In the genomic region with DNA sequence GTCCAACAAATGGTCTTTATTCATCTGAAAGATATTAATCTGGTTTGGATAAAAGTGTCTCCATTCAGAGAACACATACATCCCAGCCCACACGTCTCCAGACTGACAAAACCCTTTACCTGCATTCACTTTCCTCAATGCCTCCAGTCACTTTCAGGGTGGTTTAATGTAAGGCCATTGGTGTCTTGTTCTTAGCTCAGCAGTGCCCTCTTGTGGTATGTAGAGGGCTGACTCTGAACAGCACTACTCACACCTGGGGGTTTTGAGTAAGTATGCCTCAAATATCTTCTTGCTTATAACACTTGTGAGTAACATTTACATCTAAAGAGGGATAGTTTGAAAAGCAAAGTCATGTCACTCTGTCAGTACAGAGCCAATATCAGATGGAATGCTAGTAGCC, we compare ENCODE assay signal across 8 mouse cellular contexts.
DNase-seq lines count a peak whose midpoint lies in the region; ATAC-seq lines count a peak whose summit lies in the region.

No protein-coding gene starts in this region.

- no peaks in the 10 kb centered on the region for H3K9me3 ChIP-seq in hindbrain, embryonic 11.5 days (ENCODE audit: control insufficient read depth, low read length)
- no peaks in the 10 kb centered on the region for H3K9me3 ChIP-seq in hindbrain, embryonic 16.5 days (ENCODE audit: control insufficient read depth, low read length)
- H3K9me3 ChIP-seq in hindbrain, embryonic 15.5 days = no peaks in the 10 kb centered on the region

- no peak for ATAC-seq in hindbrain, embryonic 11.5 days (ENCODE audit: low FRiP score)
- ATAC-seq in hindbrain, embryonic 16.5 days = no peak
- peak; percentile 59; the same call in 1 of the 2 replicates for ATAC-seq in hindbrain, embryonic 15.5 days (ENCODE audit: low FRiP score, low read depth)

- H3K9ac ChIP-seq in hindbrain, embryonic 11.5 days (ENCODE audit: low read depth, low read length) = no peak overlapping the region
- no peak overlapping the region for H3K9ac ChIP-seq in hindbrain, embryonic 16.5 days (ENCODE audit: low read depth, low read length)
- H3K9ac ChIP-seq in hindbrain, embryonic 15.5 days = no peak overlapping the region

- no peaks in the 10 kb centered on the region for H3K36me3 ChIP-seq in hindbrain, embryonic 11.5 days (ENCODE audit: control insufficient read depth, insufficient read depth, low read length)
- H3K36me3 ChIP-seq in hindbrain, embryonic 16.5 days (ENCODE audit: control insufficient read depth, insufficient read depth, low read length) = no peaks in the 10 kb centered on the region
- H3K36me3 ChIP-seq in hindbrain, embryonic 15.5 days = no peaks in the 10 kb centered on the region

- intact Hi-C loops in left cerebral cortex, postnatal 36 days (cut with DNase I) = loop anchor here (5.0 kb wide), 1 partner anchor 1761 kb away; no protein-coding TSS in a partner anchor

- H3K4me1 ChIP-seq in hindbrain, embryonic 11.5 days (replicated peaks; ENCODE audit: control insufficient read depth, insufficient read depth, low read length) = no peaks in the 10 kb centered on the region
- H3K4me1 ChIP-seq in hindbrain, embryonic 16.5 days (ENCODE audit: control insufficient read depth, insufficient read depth, low read depth, low read length) = no peaks in the 10 kb centered on the region
- no peaks in the 10 kb centered on the region for H3K4me1 ChIP-seq in hindbrain, embryonic 15.5 days (replicated peaks)

- no peak overlapping the region for H3K4me2 ChIP-seq in hindbrain, embryonic 11.5 days (replicated peaks; ENCODE audit: low read depth, low read length)
- no peak overlapping the region for H3K4me2 ChIP-seq in hindbrain, embryonic 16.5 days (ENCODE audit: low read length)
- H3K4me2 ChIP-seq in hindbrain, embryonic 15.5 days = no peak overlapping the region

- peak; percentile 71 for DNase-seq in hindbrain, embryonic 11.5 days (ENCODE audit: low spot score)
- DNase-seq in NIH3T3 (ENCODE audit: low read depth) = peak; percentile 79
- DNase-seq in embryo, embryonic 10 days (ENCODE audit: low spot score) = peak; percentile 79
- DNase-seq in left cerebral cortex, postnatal 36 days (ENCODE audit: low spot score in 2 of 2) = peak; percentile 22 to 29
- peak; percentile 68 for DNase-seq in retina, postnatal 1 day
- no peak for DNase-seq in spleen, adult 18-20 months

- WGBS in hindbrain, embryonic 11.5 days = 27% methylated on average over 1 of the region's 1 CpGs
- WGBS in hindbrain, embryonic 16.5 days = 11% methylated on average over 1 of the region's 1 CpGs
- 7% methylated on average over 1 of the region's 1 CpGs for WGBS in hindbrain, embryonic 15.5 days

- no peak overlapping the region for H3K4me3 ChIP-seq in hindbrain, embryonic 11.5 days (ENCODE audit: low read depth, low read length)
- H3K4me3 ChIP-seq in hindbrain, embryonic 16.5 days (ENCODE audit: low read length) = no peak overlapping the region
- no peak overlapping the region for H3K4me3 ChIP-seq in hindbrain, embryonic 15.5 days

- H3K27me3 ChIP-seq in hindbrain, embryonic 11.5 days (ENCODE audit: control insufficient read depth, insufficient read depth, low read length) = peaks cover 2% of the 10 kb centered on the region; the same call in 1 of the 2 replicates
- peaks cover 4% of the 10 kb centered on the region; the same call in 1 of the 2 replicates for H3K27me3 ChIP-seq in hindbrain, embryonic 16.5 days (replicated peaks; ENCODE audit: control insufficient read depth, insufficient read depth, low read length)
- H3K27me3 ChIP-seq in hindbrain, embryonic 15.5 days = peaks cover 6% of the 10 kb centered on the region; the same call in 1 of the 2 replicates

- H3K27ac ChIP-seq in hindbrain, embryonic 11.5 days (ENCODE audit: low read depth, low read length) = no peak overlapping the region
- H3K27ac ChIP-seq in hindbrain, embryonic 16.5 days (ENCODE audit: low read depth, low read length) = no peak overlapping the region
- H3K27ac ChIP-seq in hindbrain, embryonic 15.5 days (replicated peaks) = no peak overlapping the region

Comparison
In these comparisons a context has a peak if more than half of its experiments do, and no peak if none do; other contexts are left out.
1. DNase-seq: peak in hindbrain, embryonic 11.5 days (single experiment), NIH3T3 (single experiment), embryo, embryonic 10 days (single experiment), left cerebral cortex, postnatal 36 days (2 of 2) and retina, postnatal 1 day (single experiment); none in spleen, adult 18-20 months (0 of 2).